Mouse (Mus musculus) gastrocnemius, postnatal 36 days (tissue): ENCODE measurements at regions not wholly inside any gene's neighbourhood (a gene's known extent, or its start where the extent isn't known, plus 50 kb on each side); places are given as distances from the start of the nearest gene placed in this dataset.

Experiments used
- DNase-seq, 2 experiments: peaks; one replicate each; pipeline ENCODE4 v3.0.0; 2022
- intact Hi-C: fragments of 180-260 bp; cut with DNase I; formaldehyde crosslinking; loops from one replicate; pipeline ENCODE4 v1.15.1; 2025

DNA sequence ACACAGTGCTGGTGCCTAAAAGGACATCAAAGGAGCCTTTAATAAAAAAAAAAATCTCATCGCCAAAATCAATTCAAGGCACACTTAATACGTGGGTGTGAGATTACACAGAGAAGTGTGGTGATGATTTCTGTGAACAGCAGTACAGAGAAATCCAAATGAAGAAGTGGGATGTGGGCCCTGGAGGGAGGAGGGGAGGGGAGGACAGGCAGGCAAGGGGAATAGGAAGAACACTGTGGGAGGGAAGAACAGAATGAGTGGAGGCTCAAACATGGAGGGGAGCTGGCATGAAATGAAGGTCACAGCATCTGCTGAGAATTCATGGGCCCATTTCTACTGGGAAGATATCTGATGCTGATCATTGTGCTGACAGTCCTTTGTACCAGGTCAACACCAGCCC, 171.0 kb upstream of the AI593442 start:
- intact Hi-C loops: no loop called here
- no peak for DNase-seq

DNA sequence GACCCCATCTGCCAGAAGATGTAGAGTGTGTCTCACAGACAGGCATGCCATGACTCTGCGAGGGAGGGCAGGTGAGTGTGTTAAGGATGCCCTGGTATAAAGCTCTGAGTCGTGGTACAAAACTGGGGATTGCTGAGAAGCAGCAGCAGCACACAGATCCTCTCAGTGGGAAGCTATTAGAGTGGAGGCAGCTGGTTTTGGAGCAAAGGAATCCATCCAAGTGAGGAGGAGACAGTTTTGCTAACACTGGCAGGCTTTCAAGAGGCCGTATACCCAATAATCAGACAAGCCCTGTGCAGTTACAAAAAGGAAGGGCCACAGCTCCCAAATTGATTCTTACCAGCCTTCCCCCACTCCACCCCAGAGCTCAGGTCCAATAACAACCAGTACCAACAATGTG, 170.4 kb upstream of the AI593442 start:
- intact Hi-C loops: no loop called here
- DNase-seq: no peak

DNA sequence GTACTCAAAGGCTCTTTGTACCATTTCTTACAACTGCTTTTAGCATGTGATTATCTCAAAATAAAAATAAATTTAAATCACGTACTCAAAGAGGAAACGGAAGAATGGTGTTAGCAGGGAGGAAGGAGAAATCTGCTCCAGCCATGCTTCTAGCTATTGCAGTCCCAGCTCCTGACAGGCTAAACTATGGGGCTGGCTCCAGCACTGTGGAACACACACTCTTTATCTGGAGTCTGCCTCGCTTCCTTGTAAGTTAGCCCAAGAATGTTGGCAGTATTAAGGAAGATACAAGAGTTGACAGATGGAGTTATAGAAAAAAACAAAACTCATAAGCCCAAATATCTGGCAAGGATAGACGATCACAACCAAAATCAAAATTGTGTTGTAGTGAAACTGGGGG, 161.5 kb upstream of the AI593442 start:
- intact Hi-C loops: no loop called here
- no peak for DNase-seq

DNA sequence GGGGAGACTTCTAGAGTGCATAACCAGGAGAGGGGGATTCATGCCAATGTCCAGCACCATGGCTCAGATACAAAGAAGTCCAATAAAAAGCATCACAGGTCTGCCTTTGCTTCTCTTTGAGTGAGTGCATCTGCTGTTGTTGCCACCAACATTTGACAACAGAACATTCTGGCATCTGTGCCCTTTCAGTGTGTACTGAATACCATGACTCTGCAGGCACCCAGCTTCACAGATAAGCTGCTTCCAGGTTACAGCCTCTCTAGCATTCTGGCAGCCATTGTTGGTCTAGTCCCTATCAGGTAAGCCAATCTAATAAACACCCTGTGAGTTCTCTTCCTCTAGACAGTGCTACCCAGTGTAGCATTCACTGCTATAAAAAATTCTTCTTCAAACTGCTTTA, 160.4 kb upstream of the AI593442 start:
- intact Hi-C loops: no loop called here
- DNase-seq: no peak

DNA sequence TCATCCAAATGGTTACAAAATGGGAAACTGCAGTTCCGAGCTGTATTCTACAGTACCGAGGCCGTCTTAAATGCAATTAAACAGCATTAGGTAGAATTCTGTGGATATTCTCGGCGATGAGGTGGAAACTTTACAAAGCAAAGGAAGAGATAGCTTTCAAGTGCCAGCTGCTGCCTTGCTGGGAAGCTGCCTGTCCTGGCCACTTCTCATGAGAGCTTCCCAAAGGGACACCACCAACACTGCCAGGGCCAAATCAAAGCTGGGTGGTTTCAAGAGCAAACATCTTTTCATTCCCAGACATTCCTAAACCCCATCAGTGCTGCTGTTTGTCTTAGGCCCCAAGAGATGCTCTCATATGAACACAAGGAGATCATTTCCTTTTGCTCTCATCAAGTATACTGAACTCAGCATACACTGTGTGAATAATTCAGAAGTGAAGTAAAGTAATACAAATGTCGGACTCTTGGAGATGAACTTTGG, 156.6 kb upstream of the AI593442 start:
- intact Hi-C loops: no loop called here
- no peak for DNase-seq

DNA sequence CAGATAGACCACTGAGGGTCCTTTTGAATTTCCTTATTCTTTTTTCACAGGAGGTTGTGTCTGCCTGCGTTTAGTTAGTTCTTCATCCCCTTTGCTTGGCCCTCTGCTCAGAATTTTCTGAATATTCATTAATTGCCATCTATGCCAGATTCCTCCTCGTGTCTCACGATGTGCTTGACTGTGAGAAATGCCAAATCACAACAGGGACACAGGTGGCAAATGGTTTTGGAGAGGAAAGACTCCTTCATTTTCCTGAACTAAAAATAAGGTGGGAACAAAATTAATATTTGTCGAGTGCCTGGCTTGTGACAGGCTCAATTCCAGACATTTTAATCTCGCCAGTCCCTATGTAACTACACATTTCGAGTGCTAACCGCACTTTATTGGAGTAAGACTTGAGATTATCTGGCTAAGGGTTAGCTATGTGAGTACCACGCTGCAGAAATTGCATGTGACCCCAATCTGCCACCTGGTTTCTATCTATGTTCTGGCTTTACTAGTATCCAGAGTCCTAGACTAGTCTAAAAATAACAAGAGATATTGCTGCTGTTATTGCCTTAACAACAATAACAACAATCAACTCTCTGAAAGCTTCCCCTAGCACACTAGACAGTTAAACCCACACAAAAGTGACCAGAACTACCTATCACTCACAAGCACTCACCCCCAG, 156.0 kb upstream of the AI593442 start:
- DNase-seq: no peak
- intact Hi-C loops: no loop called here

DNA sequence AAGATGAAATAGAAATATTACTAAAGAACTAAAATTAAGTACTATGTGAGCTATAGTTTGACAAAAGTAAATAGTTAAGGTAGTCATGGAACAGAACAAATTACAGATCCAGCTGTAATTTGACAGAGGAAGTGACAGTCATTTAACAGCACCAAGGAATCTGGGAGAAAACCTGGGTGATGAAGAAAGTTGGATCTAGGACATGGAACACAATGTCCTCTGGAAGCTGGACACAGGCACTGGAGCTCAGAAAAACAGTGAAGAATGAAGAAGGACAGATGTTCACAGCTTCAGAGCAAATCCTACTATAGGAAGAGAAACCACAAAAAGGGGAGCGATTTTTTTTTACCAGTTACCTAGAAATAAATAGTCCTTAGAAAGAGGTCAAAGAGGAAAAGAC, 147.2 kb upstream of the AI593442 start:
- intact Hi-C loops: no loop called here
- no peak for DNase-seq

DNA sequence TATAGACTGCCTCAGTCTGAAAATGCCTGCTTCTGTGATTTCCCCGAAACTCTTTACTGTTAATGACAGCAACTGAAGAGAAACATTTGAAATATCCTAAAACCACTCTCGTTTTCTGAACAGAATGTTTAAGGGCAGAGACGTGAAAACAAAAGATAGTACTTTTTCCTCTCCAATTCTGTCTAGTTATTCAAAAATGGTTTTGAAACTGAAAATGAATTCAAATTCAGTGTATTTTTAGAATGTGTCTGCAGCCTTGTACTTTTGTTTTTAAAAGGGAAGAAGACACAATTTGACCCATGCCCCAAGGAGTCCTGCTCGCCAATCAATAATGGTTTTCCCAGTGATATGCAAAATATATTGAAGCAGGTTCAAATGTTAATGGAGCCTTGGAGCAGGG, 136.7 kb upstream of the AI593442 start:
- no peak for DNase-seq
- intact Hi-C loops: no loop called here

DNA sequence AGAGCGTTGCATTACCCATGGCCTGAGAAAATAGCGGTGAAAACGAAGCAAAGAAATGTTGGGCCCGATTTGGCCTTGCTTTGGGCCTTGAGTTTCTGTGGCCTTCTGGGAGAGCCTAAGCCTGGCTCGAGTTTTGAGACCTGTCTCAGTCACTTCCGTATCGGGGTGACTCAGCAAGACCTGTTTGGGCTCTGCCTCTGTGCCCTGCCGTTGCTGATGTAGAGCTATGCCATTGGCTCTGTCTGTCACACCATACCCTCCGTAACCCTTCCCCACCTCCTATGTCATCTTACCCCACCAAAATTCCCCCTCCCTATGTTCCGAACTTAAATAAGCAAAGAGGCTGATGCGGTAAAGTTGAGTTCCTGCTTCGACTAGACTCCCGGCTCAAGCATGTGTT, 123.4 kb upstream of the AI593442 start:
- DNase-seq: no peak
- intact Hi-C loops: no loop called here

DNA sequence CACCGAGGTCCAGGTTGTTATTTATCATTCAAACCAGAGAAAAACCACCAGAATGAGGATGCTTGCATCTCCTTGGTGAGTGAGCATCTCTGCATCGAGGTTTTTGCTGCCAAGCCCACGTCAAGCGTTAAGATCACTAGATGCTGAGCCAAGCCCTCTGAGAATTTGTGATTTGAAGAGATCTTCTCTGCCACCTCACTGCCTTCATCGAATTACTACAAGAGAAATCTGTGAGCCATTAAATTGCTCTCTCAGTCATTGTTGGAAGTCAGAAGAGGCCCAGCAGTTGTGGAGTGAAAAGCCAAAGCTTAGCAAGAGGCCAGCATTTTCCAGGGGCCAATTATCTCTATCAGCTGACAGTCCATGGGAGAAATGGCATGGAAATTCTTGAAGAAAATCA, 122.2 kb upstream of the AI593442 start:
- intact Hi-C loops: no loop called here
- no peak for DNase-seq

DNA sequence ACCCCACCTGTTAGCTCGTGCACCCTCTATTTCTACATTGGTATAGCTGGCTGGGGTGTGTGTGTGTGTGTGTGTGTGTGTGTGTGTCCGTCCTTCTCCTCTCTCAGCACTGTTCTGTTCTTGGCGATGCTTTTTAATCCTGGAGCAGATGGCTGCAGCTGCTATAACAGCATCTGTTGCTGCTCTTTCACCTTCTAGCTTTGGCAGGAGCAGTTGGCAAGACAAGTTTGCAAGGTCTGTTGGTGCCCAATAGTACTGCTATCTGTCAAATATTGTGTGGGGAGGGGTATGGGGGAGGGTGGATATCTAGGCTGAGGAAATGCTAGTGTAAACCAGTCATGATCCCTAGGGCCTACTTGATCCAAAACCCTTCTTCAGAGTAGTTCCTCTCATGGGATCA, 120.9 kb upstream of the AI593442 start:
- intact Hi-C loops: no loop called here
- no peak for DNase-seq

DNA sequence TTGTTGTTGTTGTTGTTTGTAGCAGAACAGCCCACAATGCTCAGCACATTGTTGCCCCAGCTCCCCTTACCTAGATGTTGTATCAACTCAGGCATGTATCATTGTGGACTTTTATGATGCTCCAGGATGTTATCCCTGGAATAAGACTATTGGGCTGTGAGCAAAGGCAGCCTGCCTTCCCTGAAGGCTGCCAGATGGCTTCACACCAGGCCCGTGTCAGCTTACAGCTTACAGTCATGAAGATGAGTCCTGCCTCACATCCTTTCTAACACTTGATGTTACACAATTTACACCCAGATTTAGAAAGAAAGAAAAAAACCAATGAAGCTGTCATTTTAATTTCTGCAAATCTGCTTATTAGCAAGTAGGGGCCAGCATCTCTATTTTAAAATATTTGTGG, 113.0 kb upstream of the AI593442 start:
- DNase-seq: peak; percentile 7 to 27
- intact Hi-C loops: no loop called here

DNA sequence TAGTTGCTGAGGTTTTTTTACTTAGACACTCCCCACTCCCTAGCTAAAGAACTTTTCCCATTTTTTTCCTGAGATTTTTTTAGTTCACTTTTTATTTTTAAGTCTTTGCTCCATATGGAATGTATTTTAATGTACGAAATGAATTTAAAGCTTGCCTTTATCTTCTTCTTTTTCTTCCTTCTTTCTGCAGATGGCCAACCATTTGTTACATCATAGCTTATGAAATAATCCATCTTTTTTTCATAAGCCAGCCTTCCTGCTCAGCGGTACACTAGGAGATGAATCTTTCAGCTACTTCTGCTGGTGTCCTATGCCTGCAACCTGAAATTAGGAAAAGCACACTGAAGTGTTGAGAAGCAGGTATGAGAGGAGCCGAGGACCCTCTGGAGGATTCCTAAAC, 102.9 kb upstream of the AI593442 start:
- intact Hi-C loops: no loop called here
- no peak for DNase-seq

DNA sequence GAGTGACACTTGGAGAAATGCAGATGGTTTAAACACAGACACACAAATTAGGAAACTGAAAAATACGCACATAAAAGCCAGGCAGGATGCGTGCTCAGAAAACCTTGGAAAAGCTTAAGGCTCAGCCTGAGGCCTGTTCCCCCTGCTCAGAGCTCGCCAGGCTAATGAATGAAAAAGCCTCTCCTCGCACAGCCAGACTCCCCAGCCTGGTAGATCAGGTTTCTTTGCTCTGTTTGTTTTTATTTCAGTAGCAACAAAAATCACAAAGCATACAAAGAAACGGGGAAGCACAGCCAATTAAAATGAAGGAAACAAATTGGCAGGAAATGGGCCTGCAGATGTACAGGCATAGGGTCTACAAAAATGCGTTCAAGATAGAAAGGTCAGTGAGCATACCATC, 97.0 kb upstream of the AI593442 start:
- no peak for DNase-seq
- intact Hi-C loops: no loop called here

DNA sequence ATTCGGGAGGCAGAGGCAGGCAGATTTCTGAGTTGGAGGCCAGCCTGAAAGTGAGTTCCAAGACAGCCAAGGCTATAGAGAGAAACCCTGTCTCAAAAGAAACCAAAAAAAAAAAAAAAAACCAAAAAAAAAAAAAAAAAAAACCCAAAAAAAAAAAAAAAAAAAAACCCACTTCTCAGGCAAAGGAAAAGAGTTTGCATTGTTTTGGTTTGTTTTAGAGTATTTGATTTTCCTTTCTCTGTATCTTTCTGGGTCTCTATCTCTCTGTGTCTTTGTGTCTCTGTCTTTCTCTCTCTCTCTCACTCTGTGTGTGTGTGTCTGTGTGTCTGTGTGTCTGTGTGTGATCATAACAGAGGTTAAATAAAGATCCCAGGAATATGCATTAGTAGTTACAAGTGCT, 95.7 kb upstream of the AI593442 start:
- intact Hi-C loops: no loop called here
- no peak for DNase-seq

DNA sequence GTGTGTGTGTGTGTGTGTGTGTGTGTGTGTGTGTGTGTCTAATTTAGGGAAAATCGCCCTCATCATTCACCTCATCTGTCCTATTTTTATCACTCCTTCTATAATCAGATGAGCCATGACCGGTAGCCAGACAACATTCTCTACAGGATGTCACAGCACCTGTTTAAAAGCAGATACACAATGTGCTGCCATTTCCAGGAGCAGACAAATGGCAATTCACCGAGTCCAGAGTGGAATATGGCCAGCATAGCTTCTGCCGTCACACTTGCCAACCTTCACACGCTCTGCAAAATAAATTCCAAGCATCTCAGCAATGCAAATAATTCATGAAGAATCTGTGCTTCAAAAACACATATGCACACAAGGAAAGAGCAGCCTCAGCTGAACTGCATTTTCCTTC, 88.5 kb upstream of the AI593442 start:
- intact Hi-C loops: no loop called here
- DNase-seq: no peak

DNA sequence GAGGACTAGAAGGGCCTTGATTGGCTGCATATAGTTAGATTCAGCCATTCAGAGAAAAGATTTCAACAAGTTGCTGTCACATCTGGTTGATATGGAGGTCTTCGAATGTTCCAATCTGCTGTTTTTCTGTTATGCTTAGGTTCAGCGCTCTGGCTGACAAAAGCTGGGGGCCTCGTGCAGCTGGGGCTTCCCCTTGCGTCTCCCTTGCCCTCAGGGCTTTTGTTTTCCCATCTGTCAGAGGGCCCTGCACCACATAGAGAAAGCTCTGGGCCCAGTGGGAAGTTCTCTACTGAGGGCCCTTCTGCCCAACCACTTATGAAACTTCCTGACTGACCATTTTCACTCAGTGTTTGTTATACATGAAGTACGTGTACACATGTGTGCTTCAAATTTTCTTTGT, 86.2 kb upstream of the AI593442 start:
- DNase-seq: no peak
- intact Hi-C loops: no loop called here

DNA sequence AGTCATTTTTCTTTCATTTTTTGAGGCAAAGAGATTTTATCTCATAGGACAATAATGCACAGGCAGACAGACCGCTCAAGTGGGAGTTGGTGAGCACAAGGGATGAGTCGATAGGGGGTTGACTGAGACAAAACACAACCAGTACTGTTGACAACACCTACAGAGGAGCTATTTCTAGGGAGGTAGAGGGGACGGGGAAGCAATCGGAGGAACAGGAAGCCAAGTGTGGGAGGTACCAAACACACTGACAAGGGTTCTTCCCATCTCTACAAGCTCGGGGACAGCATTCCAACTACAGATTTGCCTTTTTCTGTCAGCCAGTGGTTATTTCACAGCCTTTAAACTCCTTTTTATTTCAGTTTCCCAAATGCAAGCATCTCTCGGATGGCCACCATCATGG, 83.3 kb upstream of the AI593442 start:
- DNase-seq: no peak
- intact Hi-C loops: no loop called here

DNA sequence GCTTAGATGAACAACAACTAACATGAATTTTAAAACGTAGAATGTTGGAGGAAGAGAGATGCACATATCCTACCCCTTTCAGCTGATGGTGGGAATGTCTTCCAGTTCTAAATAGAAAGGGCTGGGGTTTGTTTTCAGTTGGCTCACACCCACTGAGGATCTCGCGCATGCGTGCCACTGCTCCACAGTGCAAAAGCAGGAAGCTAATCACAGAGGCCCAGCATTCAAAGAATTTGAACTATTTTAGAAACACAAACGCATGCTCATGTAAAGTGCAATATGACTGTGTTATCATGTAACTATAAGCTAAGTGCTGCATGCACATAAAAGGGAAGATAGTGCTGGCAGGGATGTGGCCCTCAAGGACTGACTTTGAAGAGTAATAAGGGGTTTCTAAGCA, 81.7 kb upstream of the AI593442 start:
- intact Hi-C loops: no loop called here
- DNase-seq: no peak

DNA sequence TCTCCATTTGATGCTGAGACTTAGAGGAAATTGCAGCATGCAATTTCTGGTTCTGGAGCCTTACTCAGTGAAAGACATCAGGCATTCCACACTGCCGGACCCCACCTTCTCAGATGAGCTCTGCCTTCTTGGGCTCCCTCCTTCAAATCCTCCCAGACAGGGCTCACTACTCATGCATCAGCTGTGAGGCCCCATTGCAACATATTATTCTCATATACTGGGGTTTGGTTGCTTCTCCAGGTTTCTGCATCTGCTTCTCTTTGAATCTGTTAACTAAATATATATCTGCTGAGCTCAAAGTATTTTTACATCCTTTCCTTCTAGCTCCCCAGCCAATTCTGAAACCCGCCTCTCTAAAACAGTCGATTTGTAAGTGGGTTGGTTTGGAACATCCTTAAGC, 68.8 kb upstream of the AI593442 start:
- no peak for DNase-seq
- intact Hi-C loops: no loop called here

DNA sequence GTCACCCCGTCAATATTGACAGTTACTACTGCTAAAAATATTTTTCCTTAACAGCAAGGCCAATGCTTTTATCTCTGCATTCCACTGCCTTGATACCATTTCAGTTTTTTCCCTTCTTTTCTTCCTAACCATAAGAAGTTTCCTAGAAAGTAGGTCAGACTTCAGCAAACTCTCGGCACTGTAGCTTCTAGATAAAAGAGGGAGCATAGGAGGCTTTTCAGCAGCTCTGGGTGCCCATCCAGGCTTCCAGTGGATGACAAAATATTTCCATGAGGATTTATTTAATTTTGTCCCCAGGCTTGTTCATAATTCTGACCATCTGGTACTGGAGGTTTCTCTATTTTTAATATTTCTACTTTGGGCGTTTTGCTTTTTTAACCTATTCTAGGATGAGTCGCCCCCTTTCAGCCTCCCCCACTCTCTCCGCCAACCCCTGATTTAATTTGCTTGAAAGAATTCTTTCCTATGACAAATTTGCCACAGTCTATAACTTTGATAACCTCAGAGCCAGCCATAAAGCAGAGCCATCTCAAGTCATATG, 59.0 kb upstream of the AI593442 start:
- intact Hi-C loops: no loop called here

More for the DNA sequence above, 59.0 kb upstream of the AI593442 start:
- DNase-seq: no peak
